Mouse (Mus musculus): Measurements from ENCODE around the gene Cyth2.

GRCm38 (mm10) chr7:45786661-45787413 is 27.5 kb downstream of the Cyth2 start:
- TF ChIP-seq CTCF (IDR thresholded peaks at IDR 0.05; ENCODE audit: low read depth) (no peak), EP300 (optimal IDR thresholded peaks at IDR 0.05) (no peak)
